Mouse (Mus musculus): ENCODE data around the gene Plpp7. TPM values are rescaled to one million over a fixed set of nuclear protein-coding genes. Genes with fewer than 3 reads are reported as not detected.
A peak's percentile ranks its signal among the peaks of the same experiment; 100 is the strongest.

The Plpp7 gene
- polyA plus RNA-seq (2021; fragmentation: Nextera tagmentation): 36.7 and 39.3 TPM in 2 replicates
- long read RNA-seq, experiment 1, transcript Plpp7-201 (2 exons, 1,947 nt): major isoform, 97 of 103 reads
- long read RNA-seq, experiment 1, partial matches to known transcripts: 3 of 103 reads
- long read RNA-seq, experiment 1, other reads (novel, unspliced or antisense): 1 of 103 reads
- long read RNA-seq, experiment 2, transcript Plpp7-201 (2 exons, 1,947 nt): major isoform, 294 of 295 reads
- long read RNA-seq, experiment 2, partial matches to known transcripts: 0 of 295 reads
- long read RNA-seq, experiment 2, other reads (novel, unspliced or antisense): 0 of 295 reads

GRCm38 (mm10) chr2:32095351-32096121, at the start of gene Plpp7:
TSS of gene Plpp7 (plus strand) at chr2:32095528.

GRCm38 (mm10) chr2:32084111-32084871, 11.0 kb upstream of the Plpp7 start, which contains the start of gene Fam78a:
TSS of gene Fam78a (minus strand) at chr2:32084857.

GRCm38 (mm10) chr2:32150924-32151659, 55.8 kb downstream of the Plpp7 start, which contains the start of gene Prrc2b:
TSS of gene Prrc2b (plus strand) at chr2:32151082.

Small RNAs within 50 kb of the gene (microRNA-seq; reads per million reads assigned to microRNA genes)
- gene Mir7674: 7.9 reads per million, percentile 28 among the genes with 10 or more reads in this experiment

Other genes starting within 250 kb of the Plpp7 start
- 38.5 and 40.3 TPM in 2 replicates for gene Fibcd1, start 249.5 kb upstream of the Plpp7 start, polyA plus RNA-seq (2021; fragmentation: Nextera tagmentation)
- 0.39 and 0.44 TPM in 2 replicates for gene Lamc3, start 208.2 kb upstream of the Plpp7 start, polyA plus RNA-seq (2021; fragmentation: Nextera tagmentation)
- 11.9 and 13.4 TPM in 2 replicates for gene Aif1l, start 145.4 kb upstream of the Plpp7 start, polyA plus RNA-seq (2021; fragmentation: Nextera tagmentation)
- gene Nup214, start 121.1 kb upstream of the Plpp7 start, polyA plus RNA-seq (2021; fragmentation: Nextera tagmentation): 32.8 and 43.1 TPM in 2 replicates
- gene Fam78a, start 10.7 kb upstream of the Plpp7 start, polyA plus RNA-seq (2021; fragmentation: Nextera tagmentation): 0.53 and 0.94 TPM in 2 replicates
- gene Prrc2b, start 55.6 kb downstream of the Plpp7 start, polyA plus RNA-seq (2021; fragmentation: Nextera tagmentation): 42.2 and 47.4 TPM in 2 replicates
- 10.2 and 11.4 TPM in 2 replicates for gene Pomt1, start 141.1 kb downstream of the Plpp7 start, polyA plus RNA-seq (2021; fragmentation: Nextera tagmentation)
- 33.5 and 35.6 TPM in 2 replicates for gene Uck1, start 164.6 kb downstream of the Plpp7 start, polyA plus RNA-seq (2021; fragmentation: Nextera tagmentation)
- gene Golga2, start 191.9 kb downstream of the Plpp7 start, polyA plus RNA-seq (2021; fragmentation: Nextera tagmentation): 17.8 and 22.2 TPM in 2 replicates
- gene Swi5, start 192.5 kb downstream of the Plpp7 start, polyA plus RNA-seq (2021; fragmentation: Nextera tagmentation): 131 and 165 TPM in 2 replicates

Measured in layer of hippocampus, adult 6 months (tissue).